Mouse (Mus musculus) midbrain, embryonic 15.5 days (tissue): ENCODE data around the gene Acot11. TPM values are rescaled to one million over a fixed set of nuclear protein-coding genes. Genes with fewer than 3 reads are reported as not detected.

Experiments used
- ATAC-seq: fragments of 200-750 bp; cut with Nextera tagmentation; replicated peaks from 2 replicates; pipeline ENCODE4 v1.8.0; 2017; ENCODE audit warnings: moderate TSS enrichment
- H3K27ac ChIP-seq: fragments of 300-500 bp; sonication (generic); 2 replicates; pipeline ENCODE4 v1.5.1; 2015; ENCODE audit warnings: mild to moderate bottlenecking, inconsistent platforms
- H3K27me3 ChIP-seq: fragments of 300-500 bp; sonication (generic); replicated peaks from 2 replicates; pipeline ENCODE4 v1.6.1; 2015; ENCODE audit warnings: inconsistent platforms
- H3K36me3 ChIP-seq: fragments of 300-500 bp; sonication (generic); replicated peaks from 2 replicates; pipeline ENCODE4 v1.6.1; 2015; ENCODE audit warnings: inconsistent platforms
- H3K4me1 ChIP-seq: fragments of 300-500 bp; sonication (generic); 2 replicates; pipeline ENCODE4 v1.6.1; 2015; ENCODE audit warnings: inconsistent platforms
- H3K4me2 ChIP-seq: fragments of 300-500 bp; sonication (generic); 2 replicates; pipeline ENCODE4 v1.6.1; 2015; ENCODE audit warnings: inconsistent platforms, mild to moderate bottlenecking, moderate library complexity
- H3K4me3 ChIP-seq: fragments of 300-500 bp; sonication (generic); 2 replicates; pipeline ENCODE4 v1.5.1; 2015; ENCODE audit warnings: mild to moderate bottlenecking, inconsistent platforms
- H3K9ac ChIP-seq: fragments of 300-500 bp; sonication (generic); 2 replicates; pipeline ENCODE4 v1.6.1; 2015; ENCODE audit warnings: mild to moderate bottlenecking, inconsistent platforms
- H3K9me3 ChIP-seq: fragments of 300-500 bp; sonication (generic); 2 replicates; pipeline ENCODE4 v1.6.1; 2016; ENCODE audit warnings: inconsistent platforms
- WGBS: fragments of 180-500 bp; shearing (Covaris S2); methylation state at CpG from one replicate; pipeline ENCODE4 v1.1.7; 2015; ENCODE audit warnings: mixed read lengths; 5-methylcytosine and 5-hydroxymethylcytosine counted together
- polyA plus RNA-seq: library from polyadenylated mRNA; unstranded; fragments of >200 nt; fragmentation: Nextera tagmentation; extraction: Ambion mirVana; gene quantifications from 2 replicates; pipeline ENCODE4 v1.2.1, GENCODE M21; 2015

Gene Acot11
- polyA plus RNA-seq, 1 experiment from 2014 or later = 2.2 TPM

GRCm38 (mm10) chr4:106837425-106837824 is 32.6 kb upstream of the Acot11 start:
- Histone ChIP-seq H3K27me3 (no peaks in the 10 kb centered on the region), H3K9ac (peak overlapping the region; percentile 11), H3K4me2 (peak overlapping the region; percentile 100), H3K36me3 (no peaks in the 10 kb centered on the region), H3K27ac (peak overlapping the region; percentile 99), H3K4me1 (peaks cover 49% of the 10 kb centered on the region), H3K4me3 (peak overlapping the region; percentile 26), H3K9me3 (no peaks in the 10 kb centered on the region)
- no peak for ATAC-seq
- WGBS = 7% methylated on average over 9 of the region's 9 CpGs

GRCm38 (mm10) chr4:106830545-106831112 is 25.8 kb upstream of the Acot11 start:
- no peak overlapping the region for H3K27ac ChIP-seq
- H3K4me2 ChIP-seq = no peak overlapping the region
- no peak overlapping the region for H3K4me3 ChIP-seq
- peaks cover 18% of the 10 kb centered on the region for H3K4me1 ChIP-seq
- H3K9ac ChIP-seq = no peak overlapping the region
- no peaks in the 10 kb centered on the region for H3K9me3 ChIP-seq
- WGBS = 71% methylated on average over 6 of the region's 6 CpGs
- no peaks in the 10 kb centered on the region for H3K36me3 ChIP-seq
- no peaks in the 10 kb centered on the region for H3K27me3 ChIP-seq
- ATAC-seq = no peak

- H3K36me3 ChIP-seq = no peaks in the 10 kb centered on the region
- peak; percentile 75 for ATAC-seq
- peak overlapping the region; percentile 55 for H3K9ac ChIP-seq
- WGBS = 0% methylated on average over 42 of the region's 42 CpGs
- no peaks in the 10 kb centered on the region for H3K9me3 ChIP-seq
- peak overlapping the region; percentile 56 for H3K27ac ChIP-seq
- peak overlapping the region; percentile 43 for H3K4me3 ChIP-seq
- H3K4me1 ChIP-seq = peaks cover 18% of the 10 kb centered on the region
- H3K27me3 ChIP-seq = no peaks in the 10 kb centered on the region
- H3K4me2 ChIP-seq = peak overlapping the region; percentile 83
Observed at GRCm38 (mm10) chr4:106827738-106828361, 23.1 kb upstream of the Acot11 start.

GRCm38 (mm10) chr4:106825229-106825628 is 20.4 kb upstream of the Acot11 start:
- Histone ChIP-seq H3K36me3 (no peaks in the 10 kb centered on the region), H3K9me3 (no peaks in the 10 kb centered on the region), H3K27me3 (no peaks in the 10 kb centered on the region), H3K4me3 (no peak overlapping the region), H3K9ac (no peak overlapping the region), H3K27ac (no peak overlapping the region), H3K4me2 (no peak overlapping the region), H3K4me1 (peaks cover 18% of the 10 kb centered on the region)
- no peak for ATAC-seq
- WGBS = 55% methylated on average over 5 of the region's 5 CpGs

- H3K4me1 ChIP-seq = peaks cover 11% of the 10 kb centered on the region
- ATAC-seq = no peak
- no peak overlapping the region for H3K27ac ChIP-seq
- no peak overlapping the region for H3K4me3 ChIP-seq
- no peaks in the 10 kb centered on the region for H3K36me3 ChIP-seq
- H3K4me2 ChIP-seq = no peak overlapping the region
- H3K27me3 ChIP-seq = no peaks in the 10 kb centered on the region
- no peak overlapping the region for H3K9ac ChIP-seq
- H3K9me3 ChIP-seq = no peaks in the 10 kb centered on the region
Observed at GRCm38 (mm10) chr4:106819404-106819803, 14.6 kb upstream of the Acot11 start.

- peaks cover 11% of the 10 kb centered on the region for H3K4me1 ChIP-seq
- no peaks in the 10 kb centered on the region for H3K9me3 ChIP-seq
- 67% methylated on average over 6 of the region's 6 CpGs for WGBS
- no peak overlapping the region for H3K4me3 ChIP-seq
- no peak overlapping the region for H3K4me2 ChIP-seq
- H3K9ac ChIP-seq = no peak overlapping the region
- no peaks in the 10 kb centered on the region for H3K27me3 ChIP-seq
- H3K27ac ChIP-seq = no peak overlapping the region
- no peak for ATAC-seq
- H3K36me3 ChIP-seq = no peaks in the 10 kb centered on the region
Observed at GRCm38 (mm10) chr4:106818332-106818731, 13.5 kb upstream of the Acot11 start.

- H3K4me1 ChIP-seq = peaks cover 11% of the 10 kb centered on the region
- H3K9ac ChIP-seq = no peak overlapping the region
- no peaks in the 10 kb centered on the region for H3K27me3 ChIP-seq
- no peak overlapping the region for H3K4me3 ChIP-seq
- WGBS = 87% methylated on average over 4 of the region's 4 CpGs
- no peaks in the 10 kb centered on the region for H3K9me3 ChIP-seq
- ATAC-seq = no peak
- no peak overlapping the region for H3K27ac ChIP-seq
- no peak overlapping the region for H3K4me2 ChIP-seq
- no peaks in the 10 kb centered on the region for H3K36me3 ChIP-seq
Observed at GRCm38 (mm10) chr4:106817017-106817416, 12.2 kb upstream of the Acot11 start.

- Histone ChIP-seq H3K27me3 (no peaks in the 10 kb centered on the region), H3K36me3 (no peaks in the 10 kb centered on the region), H3K4me2 (peak overlapping the region; percentile 34; the same call in 1 of the 2 replicates), H3K4me3 (no peak overlapping the region), H3K4me1 (peaks cover 11% of the 10 kb centered on the region), H3K27ac (peak overlapping the region; percentile 6; the same call in 1 of the 2 replicates), H3K9me3 (no peaks in the 10 kb centered on the region), H3K9ac (no peak overlapping the region)
- ATAC-seq = peak; percentile 86
- WGBS = 51% methylated on average over 25 of the region's 25 CpGs
Observed at GRCm38 (mm10) chr4:106815396-106816324, 10.9 kb upstream of the Acot11 start.

- Histone ChIP-seq H3K9ac (no peak overlapping the region), H3K9me3 (no peaks in the 10 kb centered on the region), H3K27me3 (no peaks in the 10 kb centered on the region), H3K27ac (no peak overlapping the region), H3K4me3 (no peak overlapping the region), H3K36me3 (no peaks in the 10 kb centered on the region), H3K4me2 (no peak overlapping the region), H3K4me1 (peaks cover 8% of the 10 kb centered on the region)
- 91% methylated on average over 8 of the region's 8 CpGs for WGBS
- no peak for ATAC-seq
Observed at GRCm38 (mm10) chr4:106811162-106811561, 6.4 kb upstream of the Acot11 start.

- 84% methylated on average over 6 of the region's 6 CpGs for WGBS
Observed at GRCm38 (mm10) chr4:106810039-106810438, 5.2 kb upstream of the Acot11 start.

GRCm38 (mm10) chr4:106807287-106807686 is 2.5 kb upstream of the Acot11 start:
- Histone ChIP-seq H3K9me3 (no peaks in the 10 kb centered on the region), H3K27ac (no peak overlapping the region), H3K9ac (no peak overlapping the region), H3K4me3 (no peak overlapping the region), H3K27me3 (peaks cover 12% of the 10 kb centered on the region), H3K4me2 (no peak overlapping the region), H3K36me3 (no peaks in the 10 kb centered on the region), H3K4me1 (peaks cover 7% of the 10 kb centered on the region)
- no peak for ATAC-seq
- WGBS = 84% methylated on average over 3 of the region's 3 CpGs

More at GRCm38 (mm10) chr4:106810039-106810438, 5.2 kb upstream of the Acot11 start:
- Histone ChIP-seq H3K9ac (no peak overlapping the region), H3K36me3 (no peaks in the 10 kb centered on the region), H3K4me2 (no peak overlapping the region), H3K27ac (no peak overlapping the region), H3K4me3 (no peak overlapping the region), H3K4me1 (peaks cover under 1% of the 10 kb centered on the region), H3K27me3 (peaks cover 1% of the 10 kb centered on the region), H3K9me3 (no peaks in the 10 kb centered on the region)
- no peak for ATAC-seq

GRCm38 (mm10) chr4:106805890-106806289 is 1.1 kb upstream of the Acot11 start:
- H3K27me3 ChIP-seq = peaks cover 12% of the 10 kb centered on the region
- no peak overlapping the region for H3K9ac ChIP-seq
- no peak overlapping the region for H3K4me2 ChIP-seq
- no peak overlapping the region for H3K27ac ChIP-seq
- H3K4me1 ChIP-seq = peaks cover 7% of the 10 kb centered on the region
- no peak overlapping the region for H3K4me3 ChIP-seq
- no peaks in the 10 kb centered on the region for H3K36me3 ChIP-seq
- ATAC-seq = no peak
- WGBS = 70% methylated on average over 2 of the region's 2 CpGs
- no peaks in the 10 kb centered on the region for H3K9me3 ChIP-seq
